Mouse (Mus musculus): ENCODE data around the gene Tspyl4. TPM values are rescaled to one million over a fixed set of nuclear protein-coding genes. Genes with fewer than 3 reads are reported as not detected.
"Not testable (repeated sequence)": the region's sequence is repeated elsewhere in the genome, so short reads cannot be mapped to it uniquely, and the experiment has no call there.

The Tspyl4 gene
- polyA plus RNA-seq (2014; fragmentation: Nextera tagmentation; extraction: Ambion mirVana), result 9.8 and 10.7 TPM in 2 replicates

GRCm38 (mm10) chr10:34297299-34297979 is at the start of gene Tspyl4:
TSS of gene Tspyl4 (plus strand) at chr10:34297442.
- peak; percentile 98 for ATAC-seq (ENCODE audit: insufficient number of reproducible peaks, insufficient read depth, low FRiP score, low read depth)

GRCm38 (mm10) chr10:34247757-34248156 is 49.5 kb upstream of the Tspyl4 start:
- H3K4me3 ChIP-seq (ENCODE audit: low read depth, low read length), result no peak overlapping the region
- H3K27me3 ChIP-seq (ENCODE audit: control insufficient read depth, insufficient read depth, low read length), result no peaks in the 10 kb centered on the region
- H3K4me2 ChIP-seq (replicated peaks; ENCODE audit: low read depth, low read length), result no peak overlapping the region
- H3K27ac ChIP-seq (ENCODE audit: low read length), result no peak overlapping the region
- H3K4me1 ChIP-seq (ENCODE audit: control insufficient read depth, insufficient read depth, low read length), result peaks cover 3% of the 10 kb centered on the region; the same call in 1 of the 2 replicates
- no peaks in the 10 kb centered on the region for H3K36me3 ChIP-seq (ENCODE audit: control insufficient read depth, insufficient read depth, low read length)
- H3K9ac ChIP-seq (replicated peaks; ENCODE audit: low read depth, low read length), result no peak overlapping the region
- no peaks in the 10 kb centered on the region for H3K9me3 ChIP-seq (ENCODE audit: control insufficient read depth, low read depth, low read length)
- 29% methylated on average over 3 of the region's 3 CpGs for WGBS
- ATAC-seq (ENCODE audit: insufficient number of reproducible peaks, insufficient read depth, low FRiP score, low read depth), result no peak

More at GRCm38 (mm10) chr10:34297299-34297979, at the start of gene Tspyl4:
- H3K4me1 ChIP-seq (ENCODE audit: control insufficient read depth, insufficient read depth, low read length), result peaks cover 24% of the 10 kb centered on the region
- H3K27ac ChIP-seq (ENCODE audit: low read length), result peak within 1 kb of the TSS; percentile 61; the same call in 1 of the 2 replicates
- H3K9me3 ChIP-seq (ENCODE audit: control insufficient read depth, low read depth, low read length), result no peaks in the 10 kb centered on the region
- no peaks in the 10 kb centered on the region for H3K27me3 ChIP-seq (ENCODE audit: control insufficient read depth, insufficient read depth, low read length)
- H3K9ac ChIP-seq (replicated peaks; ENCODE audit: low read depth, low read length), result peak within 1 kb of the TSS; percentile 52
- under 1% methylated on average over 38 of the region's 38 CpGs for WGBS
- H3K4me3 ChIP-seq (ENCODE audit: low read depth, low read length), result peak within 1 kb of the TSS; percentile 53
- peak within 1 kb of the TSS; percentile 89 for H3K4me2 ChIP-seq (replicated peaks; ENCODE audit: low read depth, low read length)
- H3K36me3 ChIP-seq (ENCODE audit: control insufficient read depth, insufficient read depth, low read length), result no peaks in the 10 kb centered on the region

DNA sequence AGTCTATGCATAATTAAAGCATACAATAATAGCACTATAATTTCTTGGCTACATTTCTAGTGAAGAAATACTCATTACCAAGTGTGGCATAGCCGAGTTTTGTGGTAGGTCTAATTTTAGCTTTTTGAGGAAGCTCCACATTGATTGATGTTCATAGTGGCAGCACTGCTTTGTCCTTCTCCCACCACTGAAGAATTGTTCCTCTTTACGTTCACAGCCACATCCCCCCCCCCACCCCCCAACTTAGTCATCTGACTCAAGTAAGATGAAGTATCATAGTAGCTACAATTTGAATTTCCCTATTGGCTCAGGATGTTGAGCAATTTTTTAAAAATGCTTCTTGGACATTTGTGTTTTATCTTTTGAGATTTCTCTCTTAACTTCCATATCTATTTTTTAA is 47.6 kb upstream of the Tspyl4 start:
- WGBS, result 34% methylated on average over 2 of the region's 2 CpGs
- no peak for ATAC-seq (ENCODE audit: insufficient number of reproducible peaks, insufficient read depth, low FRiP score, low read depth)

DNA sequence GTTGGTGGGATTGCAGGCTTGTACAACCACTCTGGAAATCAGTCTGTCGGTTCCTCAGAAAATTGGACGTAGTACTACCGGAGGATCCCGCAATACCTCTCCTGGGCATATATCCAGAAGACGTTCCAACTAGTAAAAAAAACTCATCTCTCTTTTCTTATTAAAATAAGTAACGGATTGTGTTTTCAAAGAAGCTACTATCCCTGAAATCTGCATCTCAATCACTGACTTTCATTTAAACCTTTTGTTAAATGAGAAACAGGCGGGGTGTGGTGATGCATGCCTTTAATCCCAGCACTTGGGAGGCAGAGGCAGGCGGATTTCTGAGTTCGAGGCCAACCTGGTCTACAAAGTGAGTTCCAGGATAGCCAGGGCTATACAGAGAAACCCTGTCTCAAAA is 44.4 kb upstream of the Tspyl4 start:
- H3K9me3 ChIP-seq (ENCODE audit: control insufficient read depth, low read depth, low read length); H3K4me1 ChIP-seq (ENCODE audit: control insufficient read depth, insufficient read depth, low read length); H3K9ac ChIP-seq (replicated peaks; ENCODE audit: low read depth, low read length); ATAC-seq (ENCODE audit: insufficient number of reproducible peaks, insufficient read depth, low FRiP score, low read depth); H3K4me2 ChIP-seq (replicated peaks; ENCODE audit: low read depth, low read length); H3K27me3 ChIP-seq (ENCODE audit: control insufficient read depth, insufficient read depth, low read length); H3K36me3 ChIP-seq (ENCODE audit: control insufficient read depth, insufficient read depth, low read length); H3K27ac ChIP-seq (ENCODE audit: low read length); H3K4me3 ChIP-seq (ENCODE audit: low read depth, low read length): not testable (repeated sequence)
- 89% methylated on average over 9 of the region's 9 CpGs for WGBS

More for the DNA sequence above, 47.6 kb upstream of the Tspyl4 start:
- no peaks in the 10 kb centered on the region for H3K9me3 ChIP-seq (ENCODE audit: control insufficient read depth, low read depth, low read length)
- no peaks in the 10 kb centered on the region for H3K36me3 ChIP-seq (ENCODE audit: control insufficient read depth, insufficient read depth, low read length)
- no peak overlapping the region for H3K9ac ChIP-seq (replicated peaks; ENCODE audit: low read depth, low read length)
- H3K4me2 ChIP-seq (replicated peaks; ENCODE audit: low read depth, low read length), result no peak overlapping the region
- no peak overlapping the region for H3K27ac ChIP-seq (ENCODE audit: low read length)
- H3K4me1 ChIP-seq (ENCODE audit: control insufficient read depth, insufficient read depth, low read length), result peaks cover 3% of the 10 kb centered on the region; the same call in 1 of the 2 replicates
- no peaks in the 10 kb centered on the region for H3K27me3 ChIP-seq (ENCODE audit: control insufficient read depth, insufficient read depth, low read length)
- no peak overlapping the region for H3K4me3 ChIP-seq (ENCODE audit: low read depth, low read length)

DNA sequence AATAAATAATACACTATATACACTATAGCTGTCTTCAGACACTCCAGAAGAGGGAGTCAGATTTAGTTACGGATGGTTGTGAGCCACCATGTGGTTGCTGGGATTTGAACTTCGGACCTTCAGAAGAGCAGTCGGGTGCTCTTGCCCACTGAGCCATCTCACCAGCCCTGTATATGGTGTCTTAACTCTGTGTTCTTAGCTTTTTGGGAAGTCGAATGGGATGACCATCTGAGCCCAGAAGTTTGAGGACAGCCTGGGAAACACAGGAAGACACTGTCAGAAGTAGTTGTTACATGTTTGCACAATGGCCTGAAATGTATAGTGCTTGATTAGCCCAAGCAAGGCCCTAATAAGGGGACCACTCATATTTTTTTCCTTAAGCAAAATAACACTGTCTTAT is 32.1 kb upstream of the Tspyl4 start:
- H3K27ac ChIP-seq (ENCODE audit: low read length), result no peak overlapping the region
- no peaks in the 10 kb centered on the region for H3K4me1 ChIP-seq (ENCODE audit: control insufficient read depth, insufficient read depth, low read length)
- no peak overlapping the region for H3K9ac ChIP-seq (replicated peaks; ENCODE audit: low read depth, low read length)
- H3K4me3 ChIP-seq (ENCODE audit: low read depth, low read length), result no peak overlapping the region
- no peaks in the 10 kb centered on the region for H3K9me3 ChIP-seq (ENCODE audit: control insufficient read depth, low read depth, low read length)
- no peaks in the 10 kb centered on the region for H3K27me3 ChIP-seq (ENCODE audit: control insufficient read depth, insufficient read depth, low read length)
- no peaks in the 10 kb centered on the region for H3K36me3 ChIP-seq (ENCODE audit: control insufficient read depth, insufficient read depth, low read length)
- no peak for ATAC-seq (ENCODE audit: insufficient number of reproducible peaks, insufficient read depth, low FRiP score, low read depth)
- no peak overlapping the region for H3K4me2 ChIP-seq (replicated peaks; ENCODE audit: low read depth, low read length)
- 89% methylated on average over 4 of the region's 4 CpGs for WGBS

DNA sequence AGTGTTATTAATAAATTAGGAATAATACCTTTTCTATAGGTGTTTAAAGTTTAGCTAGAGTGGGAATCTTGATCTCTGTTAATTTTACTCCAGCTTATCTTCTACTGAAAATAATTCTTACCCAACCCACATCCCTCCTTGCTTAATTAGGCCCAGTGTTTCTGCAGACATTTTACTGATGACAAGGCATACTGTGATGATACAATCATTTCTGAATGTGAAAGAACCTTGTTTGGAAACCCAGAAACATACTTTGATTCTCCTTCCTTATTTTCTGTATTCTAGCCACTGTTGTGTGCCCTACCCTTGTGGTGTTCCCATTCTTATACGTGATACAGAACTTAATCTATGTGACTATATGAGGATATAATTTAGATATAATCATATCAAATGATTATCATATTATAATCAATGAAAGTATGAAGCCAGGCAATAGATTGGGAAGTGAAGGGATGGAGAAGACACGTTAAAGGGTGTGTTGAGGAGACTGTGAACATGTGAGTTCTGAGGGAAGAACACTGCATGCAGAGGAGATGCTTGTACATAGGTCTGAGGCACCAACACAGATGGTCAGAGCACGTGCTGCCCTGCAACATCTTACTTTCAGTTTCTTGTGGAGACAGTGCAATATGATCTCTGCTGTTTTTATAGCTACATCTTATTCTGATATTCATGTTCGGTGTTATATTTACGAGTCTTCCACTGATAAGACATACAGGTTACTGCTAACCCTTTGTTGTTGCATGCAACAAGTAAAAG is 29.8 kb upstream of the Tspyl4 start:
- Histone ChIP-seq H3K27ac (ENCODE audit: low read length) (no peak overlapping the region), H3K36me3 (ENCODE audit: control insufficient read depth, insufficient read depth, low read length) (no peaks in the 10 kb centered on the region), H3K4me1 (ENCODE audit: control insufficient read depth, insufficient read depth, low read length) (no peaks in the 10 kb centered on the region), H3K27me3 (ENCODE audit: control insufficient read depth, insufficient read depth, low read length) (no peaks in the 10 kb centered on the region), H3K9me3 (ENCODE audit: control insufficient read depth, low read depth, low read length) (no peaks in the 10 kb centered on the region), H3K9ac (replicated peaks; ENCODE audit: low read depth, low read length) (no peak overlapping the region), H3K4me2 (replicated peaks; ENCODE audit: low read depth, low read length) (no peak overlapping the region), H3K4me3 (ENCODE audit: low read depth, low read length) (no peak overlapping the region)
- WGBS, result 71% methylated on average over 5 of the region's 5 CpGs
- no peak for ATAC-seq (ENCODE audit: insufficient number of reproducible peaks, insufficient read depth, low FRiP score, low read depth)

GRCm38 (mm10) chr10:34271681-34272080 is 25.6 kb upstream of the Tspyl4 start:
- H3K9me3 ChIP-seq (ENCODE audit: control insufficient read depth, low read depth, low read length), result no peaks in the 10 kb centered on the region
- H3K9ac ChIP-seq (replicated peaks; ENCODE audit: low read depth, low read length), result no peak overlapping the region
- H3K27me3 ChIP-seq (ENCODE audit: control insufficient read depth, insufficient read depth, low read length), result no peaks in the 10 kb centered on the region
- no peak overlapping the region for H3K4me3 ChIP-seq (ENCODE audit: low read depth, low read length)
- no peaks in the 10 kb centered on the region for H3K36me3 ChIP-seq (ENCODE audit: control insufficient read depth, insufficient read depth, low read length)
- no peak overlapping the region for H3K4me2 ChIP-seq (replicated peaks; ENCODE audit: low read depth, low read length)
- no peak for ATAC-seq (ENCODE audit: insufficient number of reproducible peaks, insufficient read depth, low FRiP score, low read depth)
- no peak overlapping the region for H3K27ac ChIP-seq (ENCODE audit: low read length)
- H3K4me1 ChIP-seq (ENCODE audit: control insufficient read depth, insufficient read depth, low read length), result no peaks in the 10 kb centered on the region
- WGBS, result 53% methylated on average over 7 of the region's 7 CpGs

GRCm38 (mm10) chr10:34280591-34281175 is 16.6 kb upstream of the Tspyl4 start:
- 29% methylated on average over 13 of the region's 13 CpGs for WGBS
- Histone ChIP-seq H3K27ac (ENCODE audit: low read length) (no peak overlapping the region), H3K9ac (replicated peaks; ENCODE audit: low read depth, low read length) (no peak overlapping the region), H3K4me2 (replicated peaks; ENCODE audit: low read depth, low read length) (peak overlapping the region; percentile 36), H3K36me3 (ENCODE audit: control insufficient read depth, insufficient read depth, low read length) (no peaks in the 10 kb centered on the region), H3K27me3 (ENCODE audit: control insufficient read depth, insufficient read depth, low read length) (no peaks in the 10 kb centered on the region), H3K9me3 (ENCODE audit: control insufficient read depth, low read depth, low read length) (no peaks in the 10 kb centered on the region), H3K4me1 (ENCODE audit: control insufficient read depth, insufficient read depth, low read length) (peaks cover 9% of the 10 kb centered on the region; the same call in 1 of the 2 replicates), H3K4me3 (ENCODE audit: low read depth, low read length) (peak overlapping the region; percentile 3; the same call in 1 of the 2 replicates)
- no peak for ATAC-seq (ENCODE audit: insufficient number of reproducible peaks, insufficient read depth, low FRiP score, low read depth)
